Mouse (Mus musculus): ENCODE measurements around the gene Ifitm7.

- TF ChIP-seq POLR2A (IDR thresholded peaks at IDR 0.05; ENCODE audit: low read depth, low read length) (no peak), CTCF (IDR thresholded peaks at IDR 0.05; ENCODE audit: borderline replicate concordance, insufficient read depth, low read length) (no peak)
Measured at GRCm38 (mm10) chr16:13945153-13945552, 41.5 kb downstream of the Ifitm7 start.
